Mouse (Mus musculus) liver, adult (tissue): ENCODE measurements around the gene Mfap3l.

Source experiments
- GATA4 ChIP-seq: IDR thresholded peaks from 2 replicates; pipeline ENCODE4 v1.6.1; 2014; ENCODE audit warnings: mild to moderate bottlenecking, low read length; ENCODE audit not compliant: insufficient replicate concordance

The Mfap3l gene

GRCm38 (mm10) chr8:60643416-60644020 lies 10.9 kb downstream of the Mfap3l start:
- TF ChIP-seq GATA4 = no peak

- no peak for TF ChIP-seq GATA4
Observed at GRCm38 (mm10) chr8:60645164-60645563, 12.5 kb downstream of the Mfap3l start.

GRCm38 (mm10) chr8:60645911-60646310 lies 13.3 kb downstream of the Mfap3l start:
- no peak for TF ChIP-seq GATA4

GRCm38 (mm10) chr8:60647291-60647690 lies 14.7 kb downstream of the Mfap3l start:
- no peak for TF ChIP-seq GATA4

GRCm38 (mm10) chr8:60649081-60649480 lies 16.5 kb downstream of the Mfap3l start:
- TF ChIP-seq GATA4 = no peak

- no peak for TF ChIP-seq GATA4
Observed at GRCm38 (mm10) chr8:60650119-60650518, 17.5 kb downstream of the Mfap3l start.

- no peak for TF ChIP-seq GATA4
Observed at GRCm38 (mm10) chr8:60657425-60658113, 24.9 kb downstream of the Mfap3l start.

- no peak for TF ChIP-seq GATA4
Observed at GRCm38 (mm10) chr8:60658114-60658500, 25.5 kb downstream of the Mfap3l start.

- no peak for TF ChIP-seq GATA4
Observed at GRCm38 (mm10) chr8:60659721-60660120, 27.1 kb downstream of the Mfap3l start.

- TF ChIP-seq GATA4 = no peak
Observed at GRCm38 (mm10) chr8:60661191-60661590, 28.6 kb downstream of the Mfap3l start.

- TF ChIP-seq GATA4 = no peak
Observed at GRCm38 (mm10) chr8:60663552-60663951, 30.9 kb downstream of the Mfap3l start.

- no peak for TF ChIP-seq GATA4
Observed at GRCm38 (mm10) chr8:60665821-60666220, 33.2 kb downstream of the Mfap3l start.

GRCm38 (mm10) chr8:60666852-60667251 lies 34.2 kb downstream of the Mfap3l start:
- TF ChIP-seq GATA4 = no peak

- no peak for TF ChIP-seq GATA4
Observed at GRCm38 (mm10) chr8:60678590-60678989, 46.0 kb downstream of the Mfap3l start.

- no peak for TF ChIP-seq GATA4
Observed at GRCm38 (mm10) chr8:60681811-60682210, 49.2 kb downstream of the Mfap3l start.

GRCm38 (mm10) chr8:60682340-60682739 lies 49.7 kb downstream of the Mfap3l start:
- TF ChIP-seq GATA4 = no peak
